Mouse (Mus musculus): ENCODE measurements around the gene Hoxa2. TPM values are rescaled to one million over a fixed set of nuclear protein-coding genes. Genes with fewer than 3 reads are reported as not detected.

Gene Hoxa2
- total and polyA plus RNA-seq, 3 experiments, result 0.11 to 0.84 (median 0.21) TPM

DNA sequence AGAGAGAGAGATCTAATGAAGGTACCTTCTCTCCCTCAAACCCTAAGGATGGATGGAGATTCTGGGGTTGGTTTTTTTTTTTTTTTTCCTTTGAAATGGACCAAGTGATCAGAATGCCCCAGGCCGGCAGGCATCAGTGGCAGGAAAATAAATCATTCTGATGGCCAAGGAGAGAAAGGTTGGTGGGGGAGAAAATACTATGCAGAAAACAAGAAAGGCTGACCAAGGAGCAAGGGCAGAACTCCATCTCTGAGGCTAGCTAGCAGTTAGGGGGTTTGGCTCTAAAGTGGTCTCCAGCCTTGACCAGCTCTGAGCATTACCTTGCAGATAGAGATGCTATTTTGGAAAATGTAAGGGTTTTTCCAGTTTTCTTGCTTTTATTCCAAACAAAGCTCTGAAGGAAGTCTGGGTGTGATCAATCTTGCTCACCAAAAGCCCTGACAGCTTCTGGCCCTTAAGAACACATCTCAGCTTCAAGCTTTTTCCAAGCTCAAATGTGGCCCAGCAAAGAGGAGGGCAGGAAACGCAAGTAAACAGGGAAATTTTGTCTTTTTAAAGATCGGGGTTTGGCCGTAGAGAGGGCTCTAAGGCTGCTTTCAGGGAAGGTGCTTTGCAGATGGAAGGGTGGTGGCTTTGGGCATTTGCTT, 1.9 kb upstream of the Hoxa2 start:
- no peak overlapping the region for H3K9ac ChIP-seq (ENCODE audit: low read depth, low read length)
- intact Hi-C loops (cut with DNase I), result no loop called here
- no peaks in the 10 kb centered on the region for H3K36me3 ChIP-seq (ENCODE audit: control insufficient read depth, insufficient read depth, low read length)
- TF ChIP-seq CTCF (IDR thresholded peaks at IDR 0.05), result no peak
- no peak for TF ChIP-seq POLR2A (IDR thresholded peaks at IDR 0.05; ENCODE audit: insufficient read depth, low read depth, low read length)
- no peak for TF ChIP-seq EP300 (IDR thresholded peaks at IDR 0.05; ENCODE audit: insufficient read depth, low read depth, low read length)
- peaks cover 20% of the 10 kb centered on the region for H3K27me3 ChIP-seq (ENCODE audit: control insufficient read depth, insufficient read depth, low read length)
- DNase-seq, result no peak
- no peak overlapping the region for H3K4me3 ChIP-seq
- no peaks in the 10 kb centered on the region for H3K4me1 ChIP-seq (ENCODE audit: control insufficient read depth, insufficient read depth, low read length)
- no peaks in the 10 kb centered on the region for H3K79me2 ChIP-seq (replicated peaks; ENCODE audit: control insufficient read depth, insufficient read depth, low read length)
- WGBS, result 20% methylated on average over 4 of the region's 4 CpGs
- no peak overlapping the region for H3K27ac ChIP-seq

DNA sequence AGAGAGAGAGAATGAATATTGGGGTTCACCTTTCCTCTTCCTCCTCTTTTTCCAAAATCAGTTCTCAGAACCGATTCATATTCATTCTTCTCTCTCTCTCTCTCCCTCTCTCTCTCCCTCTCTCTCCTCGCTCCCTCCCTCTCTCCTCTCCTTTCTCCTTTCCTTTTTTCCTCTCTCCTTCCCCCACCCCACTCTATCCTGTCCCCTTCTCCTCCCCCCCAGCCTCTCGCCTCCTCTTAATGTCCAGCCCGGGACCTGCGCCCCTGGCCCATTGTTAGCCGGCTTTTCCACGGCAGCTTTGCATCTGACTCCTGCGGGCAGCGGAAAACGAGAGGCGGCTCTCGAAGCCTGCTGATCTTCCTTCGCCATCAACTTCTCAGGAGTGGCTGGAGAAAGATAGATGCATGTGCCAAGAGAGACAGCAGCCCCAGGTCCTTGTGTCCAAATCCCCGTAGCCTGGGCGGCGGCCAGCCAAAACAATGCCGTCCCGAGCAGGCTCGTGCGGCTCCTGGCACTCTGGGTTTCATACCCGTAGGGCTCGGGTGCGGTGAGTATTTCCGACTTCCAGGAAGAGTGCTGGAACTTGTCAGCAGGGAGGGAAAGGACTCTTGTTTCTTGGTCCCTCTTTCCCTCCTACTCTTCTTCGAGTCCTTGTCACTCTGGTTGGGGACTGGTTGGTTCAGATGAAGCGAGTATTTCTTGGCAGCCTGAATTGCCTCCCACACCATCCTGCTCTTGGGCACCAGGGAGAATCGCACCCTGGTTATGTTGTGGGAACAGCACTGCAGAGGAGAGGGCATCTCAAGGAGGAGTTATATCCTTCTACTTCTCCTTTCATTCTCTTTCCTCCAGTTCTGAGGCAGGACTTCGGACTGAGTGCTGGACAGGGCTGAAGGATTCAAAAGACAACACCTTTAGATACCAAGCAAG, 1.1 kb upstream of the Hoxa2 start:
- no peak overlapping the region for H3K9ac ChIP-seq (ENCODE audit: low read depth, low read length)
- 5% methylated on average over 27 of the region's 28 CpGs for WGBS

DNA sequence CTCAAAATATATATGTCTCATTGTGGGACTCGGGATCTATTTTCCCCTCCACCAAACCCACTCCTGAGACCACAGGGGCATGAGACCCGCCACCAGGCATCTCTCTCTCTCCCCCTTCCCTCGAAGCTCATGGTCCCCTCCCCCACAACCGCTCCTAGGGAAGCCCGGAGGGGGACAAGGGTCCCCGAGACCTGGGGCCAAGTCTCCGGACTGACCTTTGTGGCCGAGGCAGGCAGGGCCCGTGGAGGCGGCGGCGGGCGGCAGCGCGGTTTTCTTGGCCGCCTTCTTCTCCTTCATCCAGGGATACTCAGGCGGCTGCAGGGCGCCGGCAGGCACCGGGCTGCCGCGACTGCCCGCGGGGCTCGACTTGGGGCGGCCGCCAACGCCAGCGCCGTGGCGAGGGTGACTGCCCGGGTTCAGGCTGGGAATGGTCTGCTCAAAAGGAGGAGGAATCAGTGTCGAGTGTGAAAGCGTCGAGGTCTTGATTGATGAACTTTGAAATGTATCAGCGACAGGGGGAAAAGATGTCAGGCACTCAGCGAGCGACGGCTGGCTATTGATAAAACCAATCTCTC, 493 bp downstream of the Hoxa2 start:
- H3K27me3 ChIP-seq (ENCODE audit: control insufficient read depth, insufficient read depth, low read length), result peaks cover 15% of the 10 kb centered on the region

More for the DNA sequence above, 1.1 kb upstream of the Hoxa2 start:
- H3K4me3 ChIP-seq, result 0 out of 2 replicates have a peak overlapping the region, but pooled peaks have one; percentile 16
- TF ChIP-seq CTCF (IDR thresholded peaks at IDR 0.05), result no peak
- no peak for TF ChIP-seq EP300 (IDR thresholded peaks at IDR 0.05; ENCODE audit: insufficient read depth, low read depth, low read length)
- no peak for TF ChIP-seq POLR2A (IDR thresholded peaks at IDR 0.05; ENCODE audit: insufficient read depth, low read depth, low read length)
- H3K79me2 ChIP-seq (replicated peaks; ENCODE audit: control insufficient read depth, insufficient read depth, low read length), result no peaks in the 10 kb centered on the region
- no peak for DNase-seq
- H3K27me3 ChIP-seq (ENCODE audit: control insufficient read depth, insufficient read depth, low read length), result peaks cover 20% of the 10 kb centered on the region
- H3K27ac ChIP-seq, result no peak overlapping the region
- no peaks in the 10 kb centered on the region for H3K36me3 ChIP-seq (ENCODE audit: control insufficient read depth, insufficient read depth, low read length)
- intact Hi-C loops (cut with DNase I), result no loop called here
- no peaks in the 10 kb centered on the region for H3K4me1 ChIP-seq (ENCODE audit: control insufficient read depth, insufficient read depth, low read length)

DNA sequence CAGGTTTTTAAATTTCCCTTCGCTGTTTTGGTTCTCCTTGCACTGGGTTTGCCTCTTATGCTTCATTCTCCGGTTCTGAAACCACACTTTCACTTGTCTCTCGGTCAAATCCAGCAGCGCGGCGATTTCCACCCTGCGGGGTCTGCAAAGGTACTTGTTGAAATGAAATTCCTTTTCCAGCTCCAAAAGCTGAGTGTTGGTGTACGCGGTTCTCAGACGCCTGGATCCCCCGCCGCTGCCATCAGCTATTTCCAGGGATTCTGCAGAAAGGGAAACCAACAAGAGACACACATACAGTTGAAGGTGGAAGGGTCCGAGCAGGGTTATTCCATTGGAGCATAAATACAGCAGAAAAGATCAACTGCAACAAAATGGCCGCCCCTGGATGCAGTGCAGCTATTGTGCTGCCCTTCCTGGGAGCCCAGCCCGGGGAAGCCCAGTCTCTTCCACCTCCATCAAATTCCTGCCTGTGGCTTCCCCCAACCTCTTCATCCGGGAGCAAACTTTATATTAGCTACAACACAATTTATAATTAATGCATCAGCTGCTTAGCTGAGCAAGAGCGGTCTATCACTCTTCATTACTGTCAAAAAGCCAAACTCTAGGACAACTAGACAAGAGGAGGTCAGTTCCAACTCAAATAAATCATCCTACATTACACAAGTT, 1.1 kb downstream of the Hoxa2 start:
- H3K27ac ChIP-seq, result peak overlapping the region; percentile 45
- intact Hi-C loops (cut with DNase I), result loop anchor here (2.0 kb wide), 1 partner anchor 151 kb away; the partner anchor contains the start of gene Skap2
- TF ChIP-seq CTCF (IDR thresholded peaks at IDR 0.05) (no peak), POLR2A (IDR thresholded peaks at IDR 0.05; ENCODE audit: insufficient read depth, low read depth, low read length) (no peak), EP300 (IDR thresholded peaks at IDR 0.05; ENCODE audit: insufficient read depth, low read depth, low read length) (no peak)
- no peak for DNase-seq
- peak overlapping the region; percentile 39 for H3K4me3 ChIP-seq
- no peak overlapping the region for H3K9ac ChIP-seq (ENCODE audit: low read depth, low read length)
- WGBS, result 21% methylated on average over 17 of the region's 17 CpGs
- H3K27me3 ChIP-seq (ENCODE audit: control insufficient read depth, insufficient read depth, low read length), result peaks cover 12% of the 10 kb centered on the region
- H3K36me3 ChIP-seq (ENCODE audit: control insufficient read depth, insufficient read depth, low read length), result no peaks in the 10 kb centered on the region
- no peaks in the 10 kb centered on the region for H3K79me2 ChIP-seq (replicated peaks; ENCODE audit: control insufficient read depth, insufficient read depth, low read length)
- H3K4me1 ChIP-seq (ENCODE audit: control insufficient read depth, insufficient read depth, low read length), result no peaks in the 10 kb centered on the region

More for the DNA sequence above, 493 bp downstream of the Hoxa2 start:
- Histone ChIP-seq H3K9ac (ENCODE audit: low read depth, low read length) (peak overlapping the region; percentile 60), H3K4me3 (peak overlapping the region; percentile 39), H3K27ac (peak overlapping the region; percentile 45), H3K4me1 (ENCODE audit: control insufficient read depth, insufficient read depth, low read length) (no peaks in the 10 kb centered on the region), H3K36me3 (ENCODE audit: control insufficient read depth, insufficient read depth, low read length) (no peaks in the 10 kb centered on the region), H3K79me2 (replicated peaks; ENCODE audit: control insufficient read depth, insufficient read depth, low read length) (no peaks in the 10 kb centered on the region)
- no peak for DNase-seq
- TF ChIP-seq POLR2A (IDR thresholded peaks at IDR 0.05; ENCODE audit: insufficient read depth, low read depth, low read length), result no peak
- no peak for TF ChIP-seq CTCF (IDR thresholded peaks at IDR 0.05)
- TF ChIP-seq EP300 (IDR thresholded peaks at IDR 0.05; ENCODE audit: insufficient read depth, low read depth, low read length), result no peak
- WGBS, result 2% methylated on average over 39 of the region's 39 CpGs
- intact Hi-C loops (cut with DNase I), result no loop called here

DNA sequence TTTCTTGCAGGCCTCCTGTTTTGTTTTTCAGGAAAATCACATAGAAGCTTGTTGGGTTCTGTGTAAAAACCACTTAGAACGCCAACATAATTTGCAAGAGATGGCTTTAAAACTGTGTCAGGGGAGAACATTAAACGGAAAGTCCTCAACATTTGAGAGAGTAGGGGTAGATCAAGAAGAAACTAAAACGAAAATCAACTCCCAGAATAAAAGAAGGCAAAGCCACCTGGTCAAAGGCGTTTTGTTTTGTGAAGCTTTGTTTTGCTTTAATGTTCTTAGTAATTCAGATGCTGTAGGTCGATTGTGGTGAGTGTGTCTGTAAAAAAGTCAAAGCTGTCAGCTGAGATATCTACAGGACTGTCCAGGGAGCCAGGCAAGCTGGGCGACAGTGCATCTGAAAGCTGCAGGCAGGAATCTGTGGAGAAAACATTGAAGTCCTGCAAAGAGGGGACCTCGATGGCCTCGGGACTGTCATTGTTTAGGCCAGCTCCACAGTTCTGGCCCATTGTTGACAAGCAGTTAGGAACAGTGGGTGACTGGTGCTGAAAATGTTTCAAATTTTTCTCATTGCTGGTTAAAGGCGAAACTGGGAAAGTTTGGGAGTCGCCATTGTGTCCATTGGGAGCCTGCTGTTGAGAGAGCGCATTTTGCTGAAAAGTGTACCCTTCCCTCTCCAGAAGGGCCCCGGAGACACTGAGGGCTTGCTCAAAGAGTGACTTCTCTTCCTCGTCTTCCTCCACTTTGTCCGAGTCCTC, 1.8 kb downstream of the Hoxa2 start:
- Histone ChIP-seq H3K27me3 (ENCODE audit: control insufficient read depth, insufficient read depth, low read length) (peaks cover 16% of the 10 kb centered on the region), H3K79me2 (replicated peaks; ENCODE audit: control insufficient read depth, insufficient read depth, low read length) (no peaks in the 10 kb centered on the region), H3K4me1 (ENCODE audit: control insufficient read depth, insufficient read depth, low read length) (no peaks in the 10 kb centered on the region), H3K4me3 (peak overlapping the region; percentile 39; the same call in 1 of the 2 replicates), H3K9ac (ENCODE audit: low read depth, low read length) (no peak overlapping the region), H3K27ac (peak overlapping the region; percentile 45), H3K36me3 (ENCODE audit: control insufficient read depth, insufficient read depth, low read length) (no peaks in the 10 kb centered on the region)
- WGBS, result 25% methylated on average over 14 of the region's 14 CpGs
- intact Hi-C loops (cut with DNase I), result loop anchor here (2.0 kb wide), 1 partner anchor 150 kb away; the partner anchor contains the start of gene Skap2
- no peak for TF ChIP-seq EP300 (IDR thresholded peaks at IDR 0.05; ENCODE audit: insufficient read depth, low read depth, low read length)
- no peak for TF ChIP-seq CTCF (IDR thresholded peaks at IDR 0.05)
- TF ChIP-seq POLR2A (IDR thresholded peaks at IDR 0.05; ENCODE audit: insufficient read depth, low read depth, low read length), result no peak
- DNase-seq, result no peak

All from heart, adult 2 months (tissue).